Mouse (Mus musculus): ENCODE data around the gene Ldhd. TPM values are rescaled to one million over a fixed set of nuclear protein-coding genes. Genes with fewer than 3 reads are reported as not detected.

Ldhd gene
- polyA plus RNA-seq, 1 experiment from 2014 or later = 0.53 TPM

GRCm38 (mm10) chr8:111606961-111607360, 23.2 kb downstream of the Ldhd start:
- 94% methylated on average over 9 of the region's 9 CpGs for WGBS
- Histone ChIP-seq H3K4me3 (no peak overlapping the region), H3K27me3 (no peaks in the 10 kb centered on the region), H3K36me3 (peaks cover 18% of the 10 kb centered on the region), H3K27ac (no peak overlapping the region), H3K9me3 (no peaks in the 10 kb centered on the region), H3K4me1 (replicated peaks) (peaks cover 19% of the 10 kb centered on the region), H3K9ac (no peak overlapping the region), H3K4me2 (no peak overlapping the region)
- ATAC-seq (ENCODE audit: low FRiP score) = no peak

- H3K9ac ChIP-seq = no peak overlapping the region
- H3K36me3 ChIP-seq = peaks cover 7% of the 10 kb centered on the region; the same call in 1 of the 2 replicates
- no peaks in the 10 kb centered on the region for H3K27me3 ChIP-seq
- H3K9me3 ChIP-seq = no peaks in the 10 kb centered on the region
- H3K4me3 ChIP-seq = no peak overlapping the region
- no peak overlapping the region for H3K27ac ChIP-seq
- H3K4me1 ChIP-seq (replicated peaks) = peaks cover 22% of the 10 kb centered on the region
- no peak for ATAC-seq (ENCODE audit: low FRiP score)
- WGBS = 89% methylated on average over 2 of the region's 2 CpGs
- H3K4me2 ChIP-seq = no peak overlapping the region
These were observed 25.2 kb downstream of the Ldhd start for GRCm38 (mm10) chr8:111604986-111605385.

GRCm38 (mm10) chr8:111602050-111602449, 28.1 kb downstream of the Ldhd start:
- no peak for ATAC-seq (ENCODE audit: low FRiP score)
- Histone ChIP-seq H3K27me3 (no peaks in the 10 kb centered on the region), H3K36me3 (no peaks in the 10 kb centered on the region), H3K9ac (no peak overlapping the region), H3K9me3 (no peaks in the 10 kb centered on the region), H3K4me1 (replicated peaks) (peaks cover 23% of the 10 kb centered on the region), H3K27ac (no peak overlapping the region), H3K4me2 (no peak overlapping the region), H3K4me3 (no peak overlapping the region)
- 96% methylated on average over 4 of the region's 4 CpGs for WGBS

GRCm38 (mm10) chr8:111599707-111600444, 30.3 kb downstream of the Ldhd start:
- Histone ChIP-seq H3K9me3 (no peaks in the 10 kb centered on the region), H3K27me3 (no peaks in the 10 kb centered on the region), H3K36me3 (no peaks in the 10 kb centered on the region), H3K27ac (no peak overlapping the region), H3K4me2 (no peak overlapping the region), H3K4me1 (replicated peaks) (peaks cover 45% of the 10 kb centered on the region), H3K4me3 (no peak overlapping the region), H3K9ac (no peak overlapping the region)
- 81% methylated on average over 9 of the region's 9 CpGs for WGBS
- ATAC-seq (ENCODE audit: low FRiP score) = no peak

GRCm38 (mm10) chr8:111597310-111597709, 32.9 kb downstream of the Ldhd start:
- H3K36me3 ChIP-seq = no peaks in the 10 kb centered on the region
- WGBS = 50% methylated on average over 1 of the region's 1 CpGs
- no peak for ATAC-seq (ENCODE audit: low FRiP score)
- peak overlapping the region; percentile 48 for H3K27ac ChIP-seq
- no peak overlapping the region for H3K9ac ChIP-seq
- H3K4me3 ChIP-seq = no peak overlapping the region
- peaks cover 63% of the 10 kb centered on the region for H3K4me1 ChIP-seq (replicated peaks)
- no peaks in the 10 kb centered on the region for H3K9me3 ChIP-seq
- no peaks in the 10 kb centered on the region for H3K27me3 ChIP-seq
- no peak overlapping the region for H3K4me2 ChIP-seq

- H3K36me3 ChIP-seq = no peaks in the 10 kb centered on the region
- 59% methylated on average over 3 of the region's 3 CpGs for WGBS
- H3K9me3 ChIP-seq = no peaks in the 10 kb centered on the region
- H3K9ac ChIP-seq = no peak overlapping the region
- H3K27ac ChIP-seq = peak overlapping the region; percentile 13; the same call in 1 of the 2 replicates
- H3K4me2 ChIP-seq = no peak overlapping the region
- H3K27me3 ChIP-seq = no peaks in the 10 kb centered on the region
- H3K4me1 ChIP-seq (replicated peaks) = peaks cover 65% of the 10 kb centered on the region
- H3K4me3 ChIP-seq = no peak overlapping the region
- ATAC-seq (ENCODE audit: low FRiP score) = no peak
These were observed 33.7 kb downstream of the Ldhd start for GRCm38 (mm10) chr8:111596485-111596821.

GRCm38 (mm10) chr8:111595712-111596484, 34.3 kb downstream of the Ldhd start:
- Histone ChIP-seq H3K36me3 (no peaks in the 10 kb centered on the region), H3K4me3 (no peak overlapping the region), H3K4me1 (replicated peaks) (peaks cover 69% of the 10 kb centered on the region), H3K27me3 (no peaks in the 10 kb centered on the region), H3K27ac (peak overlapping the region; percentile 13; the same call in 1 of the 2 replicates), H3K4me2 (no peak overlapping the region), H3K9me3 (no peaks in the 10 kb centered on the region), H3K9ac (no peak overlapping the region)
- ATAC-seq (ENCODE audit: low FRiP score) = 0 out of 2 replicates have a peak, but pooled peaks have one; percentile 44
- WGBS = 86% methylated on average over 15 of the region's 15 CpGs

- Histone ChIP-seq H3K27ac (peak overlapping the region; percentile 3; the same call in 1 of the 2 replicates), H3K9me3 (no peaks in the 10 kb centered on the region), H3K36me3 (no peaks in the 10 kb centered on the region), H3K27me3 (no peaks in the 10 kb centered on the region), H3K4me1 (replicated peaks) (peaks cover 73% of the 10 kb centered on the region), H3K4me2 (no peak overlapping the region), H3K9ac (no peak overlapping the region), H3K4me3 (no peak overlapping the region)
- 90% methylated on average over 2 of the region's 2 CpGs for WGBS
- ATAC-seq (ENCODE audit: low FRiP score) = no peak
These were observed 35.2 kb downstream of the Ldhd start for GRCm38 (mm10) chr8:111594951-111595350.

- WGBS = 82% methylated on average over 3 of the region's 3 CpGs
- Histone ChIP-seq H3K4me3 (no peak overlapping the region), H3K9ac (no peak overlapping the region), H3K4me1 (replicated peaks) (peaks cover 73% of the 10 kb centered on the region), H3K27me3 (no peaks in the 10 kb centered on the region), H3K9me3 (no peaks in the 10 kb centered on the region), H3K4me2 (no peak overlapping the region), H3K36me3 (no peaks in the 10 kb centered on the region), H3K27ac (no peak overlapping the region; the same call in 1 of the 2 replicates)
- ATAC-seq (ENCODE audit: low FRiP score) = no peak
These were observed 35.9 kb downstream of the Ldhd start for GRCm38 (mm10) chr8:111594044-111594840.

GRCm38 (mm10) chr8:111592390-111592910, 37.7 kb downstream of the Ldhd start:
- H3K9me3 ChIP-seq = no peaks in the 10 kb centered on the region
- no peak overlapping the region for H3K27ac ChIP-seq
- ATAC-seq (ENCODE audit: low FRiP score) = no peak
- H3K4me1 ChIP-seq (replicated peaks) = peaks cover 67% of the 10 kb centered on the region
- 58% methylated on average over 7 of the region's 7 CpGs for WGBS
- H3K4me3 ChIP-seq = no peak overlapping the region
- H3K9ac ChIP-seq = no peak overlapping the region
- H3K36me3 ChIP-seq = no peaks in the 10 kb centered on the region
- H3K4me2 ChIP-seq = no peak overlapping the region
- no peaks in the 10 kb centered on the region for H3K27me3 ChIP-seq

GRCm38 (mm10) chr8:111591176-111591575, 39.0 kb downstream of the Ldhd start:
- no peaks in the 10 kb centered on the region for H3K9me3 ChIP-seq
- ATAC-seq (ENCODE audit: low FRiP score) = no peak
- no peak overlapping the region for H3K4me2 ChIP-seq
- peaks cover 54% of the 10 kb centered on the region for H3K4me1 ChIP-seq (replicated peaks)
- H3K9ac ChIP-seq = no peak overlapping the region
- H3K27me3 ChIP-seq = no peaks in the 10 kb centered on the region
- no peak overlapping the region for H3K4me3 ChIP-seq
- H3K27ac ChIP-seq = no peak overlapping the region; the same call in 1 of the 2 replicates
- no peaks in the 10 kb centered on the region for H3K36me3 ChIP-seq

- no peaks in the 10 kb centered on the region for H3K27me3 ChIP-seq
- H3K36me3 ChIP-seq = no peaks in the 10 kb centered on the region
- ATAC-seq (ENCODE audit: low FRiP score) = no peak
- 87% methylated on average over 3 of the region's 3 CpGs for WGBS
- no peaks in the 10 kb centered on the region for H3K9me3 ChIP-seq
- H3K9ac ChIP-seq = no peak overlapping the region
- H3K4me3 ChIP-seq = no peak overlapping the region
- H3K27ac ChIP-seq = no peak overlapping the region
- no peak overlapping the region for H3K4me2 ChIP-seq
- peaks cover 45% of the 10 kb centered on the region for H3K4me1 ChIP-seq (replicated peaks)
These were observed 40.0 kb downstream of the Ldhd start for GRCm38 (mm10) chr8:111590214-111590613.
